In genomic region chr9:57339577-57340210, GRCm38 (mm10) we compare ENCODE assay signal across 14 mouse cellular contexts.
DNase-seq lines count a peak whose midpoint lies in the region; ATAC-seq lines count a peak whose summit lies in the region.
"Had no signal": no experiment of that assay in that cellular context is flagged by ENCODE, and none has a peak within 500 bp of the region (broad histone marks: within the 10 kb centered on the region; RNA-seq: fewer than 3 reads in every experiment).

No protein-coding gene starts in this region.

- H3K9ac ChIP-seq in midbrain, embryonic 13.5 days (replicated peaks) = no peak overlapping the region
- no peak overlapping the region for H3K9ac ChIP-seq in hindbrain, embryonic 14.5 days
- H3K9ac ChIP-seq: liver, embryonic 15.5 days had no signal

- ATAC-seq in midbrain, embryonic 13.5 days = no peak
- ATAC-seq in hindbrain, embryonic 14.5 days (ENCODE audit: low FRiP score) = no peak

- DNase-seq in 3134 (ENCODE audit: extremely low read depth, insufficient read length, low spot score) = peak; percentile 74
- DNase-seq in CD4-positive, CD25-positive, alpha-beta regulatory T cell, adult 2 months (ENCODE audit: low read depth, low spot score) = peak; percentile 77
- peak; percentile 40 for DNase-seq in fibroblast of lung, adult 2 months (ENCODE audit: low read depth)
- peak; percentile 85 to 91 for DNase-seq in natural killer cell, adult 2 months (ENCODE audit: low spot score in 2 of 2)
- DNase-seq in right cerebral cortex, adult 2 months (ENCODE audit: low spot score in 2 of 2) = no peak
- no peak for DNase-seq in hindbrain, embryonic 14.5 days (ENCODE audit: low spot score)
- no peak for DNase-seq in embryonic facial prominence, embryonic 10.5 days (ENCODE audit: low spot score)
- DNase-seq: heart, postnatal 14 days; retina, postnatal 1 day had no signal

- no peak overlapping the region for H3K4me2 ChIP-seq in midbrain, embryonic 13.5 days (replicated peaks)
- no peak overlapping the region for H3K4me2 ChIP-seq in hindbrain, embryonic 14.5 days (replicated peaks)
- H3K4me2 ChIP-seq: liver, embryonic 15.5 days had no signal

- H3K9me3 ChIP-seq in midbrain, embryonic 13.5 days = 0 out of 2 replicates have a peak, but pooled peaks cover 3% of the 10 kb centered on the region
- no peaks in the 10 kb centered on the region for H3K9me3 ChIP-seq in hindbrain, embryonic 14.5 days (ENCODE audit: control insufficient read depth, low read length)
- H3K9me3 ChIP-seq in embryonic facial prominence, embryonic 10.5 days = peaks cover 8% of the 10 kb centered on the region; the same call in 1 of the 2 replicates
- H3K9me3 ChIP-seq: liver, embryonic 15.5 days had no signal

- no peaks in the 10 kb centered on the region for H3K27me3 ChIP-seq in midbrain, embryonic 13.5 days
- H3K27me3 ChIP-seq in hindbrain, embryonic 14.5 days (ENCODE audit: control insufficient read depth, insufficient read depth, low read length) = no peaks in the 10 kb centered on the region
- no peaks in the 10 kb centered on the region for H3K27me3 ChIP-seq in embryonic facial prominence, embryonic 10.5 days (replicated peaks; ENCODE audit: low read depth, poor library complexity, severe bottlenecking)

- H3K27ac ChIP-seq in midbrain, embryonic 13.5 days = no peak overlapping the region
- no peak overlapping the region for H3K27ac ChIP-seq in hindbrain, embryonic 14.5 days
- no peak overlapping the region for H3K27ac ChIP-seq in embryonic facial prominence, embryonic 10.5 days (replicated peaks)
- H3K27ac ChIP-seq: forebrain, embryonic 10.5 days; left cerebral cortex, adult 2 months; liver, embryonic 15.5 days; stomach, postnatal 0 days had no signal

- WGBS in midbrain, embryonic 13.5 days = 86% methylated on average over 5 of the region's 5 CpGs
- WGBS in hindbrain, embryonic 14.5 days = 84% methylated on average over 5 of the region's 5 CpGs
- WGBS in embryonic facial prominence, embryonic 10.5 days = 87% methylated on average over 5 of the region's 5 CpGs

- H3K36me3 ChIP-seq in midbrain, embryonic 13.5 days = no peaks in the 10 kb centered on the region
- H3K36me3 ChIP-seq in hindbrain, embryonic 14.5 days (replicated peaks; ENCODE audit: control insufficient read depth, insufficient read depth) = no peaks in the 10 kb centered on the region
- no peaks in the 10 kb centered on the region for H3K36me3 ChIP-seq in embryonic facial prominence, embryonic 10.5 days (replicated peaks)
- H3K36me3 ChIP-seq: forebrain, embryonic 10.5 days; liver, embryonic 15.5 days had no signal

- H3K4me3 ChIP-seq in midbrain, embryonic 13.5 days (replicated peaks) = no peak overlapping the region
- no peak overlapping the region for H3K4me3 ChIP-seq in hindbrain, embryonic 14.5 days (replicated peaks; ENCODE audit: low read length)
- no peak overlapping the region for H3K4me3 ChIP-seq in embryonic facial prominence, embryonic 10.5 days
- H3K4me3 ChIP-seq: forebrain, embryonic 10.5 days; left cerebral cortex, adult 2 months; liver, embryonic 15.5 days had no signal

- H3K4me1 ChIP-seq in midbrain, embryonic 13.5 days (replicated peaks) = no peaks in the 10 kb centered on the region
- H3K4me1 ChIP-seq in hindbrain, embryonic 14.5 days (replicated peaks; ENCODE audit: control insufficient read depth, insufficient read depth, low read length) = no peaks in the 10 kb centered on the region
- no peaks in the 10 kb centered on the region for H3K4me1 ChIP-seq in embryonic facial prominence, embryonic 10.5 days
- H3K4me1 ChIP-seq: forebrain, embryonic 10.5 days; liver, embryonic 15.5 days had no signal

Comparison
In these comparisons a context has a peak if more than half of its experiments do, and no peak if none do; other contexts are left out.
1. DNase-seq: peak in 3134 (single experiment), CD4-positive, CD25-positive, alpha-beta regulatory T cell, adult 2 months (single experiment), fibroblast of lung, adult 2 months (single experiment) and natural killer cell, adult 2 months (2 of 2); none in right cerebral cortex, adult 2 months (0 of 2), hindbrain, embryonic 14.5 days (single experiment) and embryonic facial prominence, embryonic 10.5 days (single experiment).